32 mouse cellular contexts compared by ENCODE assay signal in the genomic region with DNA sequence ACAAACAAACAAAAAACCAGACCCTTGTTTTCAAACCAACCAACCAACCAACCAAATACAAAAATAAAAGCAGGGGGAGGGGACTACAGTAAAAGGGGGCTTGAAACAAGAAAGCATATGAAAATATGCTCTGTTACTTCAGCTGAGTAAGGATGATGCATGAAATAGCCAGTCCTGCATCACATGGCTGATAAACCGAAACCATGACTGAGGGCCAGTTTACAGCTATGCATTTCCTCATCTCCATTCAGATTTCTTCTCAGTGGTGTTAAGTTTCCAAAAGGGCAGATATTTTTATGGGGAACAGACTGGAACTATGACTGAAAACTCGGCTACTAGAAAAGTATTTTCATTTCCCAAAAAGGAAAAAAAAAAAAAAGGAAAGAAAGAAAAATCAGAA. TPM values are rescaled to one million over a fixed set of nuclear protein-coding genes. Genes with fewer than 3 reads are reported as not detected.
"Had no signal": no experiment of that assay in that cellular context is flagged by ENCODE, and none has a peak within 500 bp of the region (broad histone marks: within the 10 kb centered on the region; RNA-seq: fewer than 3 reads in every experiment).

No protein-coding gene starts in this region.

- H3K4me1 ChIP-seq: embryonic facial prominence, embryonic 10.5 days; embryonic facial prominence, embryonic 12.5 days; embryonic facial prominence, embryonic 13.5 days; embryonic facial prominence, embryonic 15.5 days had no signal

- H3K27me3 ChIP-seq: embryonic facial prominence, embryonic 12.5 days; embryonic facial prominence, embryonic 13.5 days; embryonic facial prominence, embryonic 15.5 days; forebrain, embryonic 15.5 days had no signal

- H3K4me3 ChIP-seq: embryonic facial prominence, embryonic 10.5 days; embryonic facial prominence, embryonic 12.5 days; embryonic facial prominence, embryonic 13.5 days; embryonic facial prominence, embryonic 15.5 days; erythroblast, embryonic 14.5 days; forebrain, embryonic 10.5 days; forebrain, embryonic 12.5 days; forebrain, embryonic 13.5 days; forebrain, embryonic 15.5 days; gastrocnemius, adult 2 months; heart, adult 2 months had no signal

- H3K9ac ChIP-seq: embryonic facial prominence, embryonic 12.5 days; embryonic facial prominence, embryonic 13.5 days; embryonic facial prominence, embryonic 15.5 days; forebrain, embryonic 12.5 days; forebrain, embryonic 13.5 days; forebrain, embryonic 15.5 days; forebrain, postnatal 0 days had no signal

- H3K36me3 ChIP-seq: embryonic facial prominence, embryonic 10.5 days; embryonic facial prominence, embryonic 12.5 days; forebrain, embryonic 10.5 days; forebrain, embryonic 12.5 days; forebrain, embryonic 15.5 days had no signal

- H3K4me2 ChIP-seq: embryonic facial prominence, embryonic 12.5 days; embryonic facial prominence, embryonic 13.5 days; embryonic facial prominence, embryonic 15.5 days; forebrain, embryonic 12.5 days; forebrain, embryonic 13.5 days; forebrain, embryonic 15.5 days had no signal

- ATAC-seq: forebrain, embryonic 13.5 days; forebrain, embryonic 14.5 days; forebrain, embryonic 15.5 days; forebrain, embryonic 16.5 days; forebrain, postnatal 0 days had no signal

- H3K9me3 ChIP-seq: embryonic facial prominence, embryonic 10.5 days; embryonic facial prominence, embryonic 12.5 days; embryonic facial prominence, embryonic 13.5 days; embryonic facial prominence, embryonic 15.5 days; forebrain, embryonic 10.5 days; forebrain, embryonic 12.5 days; forebrain, embryonic 13.5 days; forebrain, embryonic 15.5 days had no signal

- H3K27ac ChIP-seq: embryonic facial prominence, embryonic 10.5 days; embryonic facial prominence, embryonic 12.5 days; embryonic facial prominence, embryonic 13.5 days; embryonic facial prominence, embryonic 15.5 days; forebrain, embryonic 10.5 days; forebrain, embryonic 12.5 days; forebrain, embryonic 13.5 days; forebrain, embryonic 15.5 days; gastrocnemius, adult 2 months; heart, adult 2 months had no signal

- DNase-seq: cerebellum, adult 8-10 months; cerebellum, adult 9-10 months; cerebellum, adult 9-11 months; cerebellum, postnatal 10 days; cerebellum, postnatal 14 days; cerebellum, postnatal 25 days; cerebellum, postnatal 36 days; embryo, embryonic 11 days; forebrain, postnatal 0 days; gastrocnemius, adult 2 months; gastrocnemius, postnatal 10 days; gastrocnemius, postnatal 14 days; gastrocnemius, postnatal 25 days; gastrocnemius, postnatal 36 days; heart, adult 18-20 months; heart, adult 2 months had no signal

RNA-seq across cellular contexts. Expression of a gene that starts 39.8 kb away (rescaled TPM):
- total RNA-seq: common myeloid progenitor, adult 5-6 weeks; granulocyte monocyte progenitor cell, adult 5-6 weeks had no signal
- polyA plus RNA-seq: cortical plate, adult 2 months; erythroblast, embryonic 14.5 days; forebrain, embryonic 14.5 days; forebrain, postnatal 0 days; frontal cortex, adult 2 months; gonadal fat pad, adult 2 months had no signal
